Mouse (Mus musculus): Measurements from ENCODE around the gene H2afy2.

DNA sequence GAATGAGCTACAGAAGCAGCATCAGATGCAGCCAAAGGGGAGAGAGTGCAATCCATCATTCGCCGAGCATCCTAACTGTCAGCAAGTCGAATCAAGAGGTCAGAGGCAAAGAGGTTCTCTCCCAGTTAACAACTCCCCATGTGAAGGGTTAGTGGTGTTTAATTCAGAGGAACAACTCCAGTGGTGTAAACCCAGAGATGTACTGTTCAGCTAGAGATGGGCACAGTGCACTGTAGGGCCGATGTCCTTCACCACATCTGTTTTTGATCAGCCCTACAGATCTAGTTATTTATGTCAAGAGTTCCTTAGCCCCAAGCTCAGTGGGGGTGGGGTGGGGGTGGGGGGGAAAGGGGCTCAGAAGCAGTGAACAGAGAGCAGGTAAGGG is 39.8 kb upstream of the H2afy2 start:
- TF ChIP-seq POLR2A (IDR thresholded peaks at IDR 0.05; ENCODE audit: control insufficient read depth, extremely low read depth, insufficient read depth, low read length, poor library complexity): no peak
- TF ChIP-seq CTCF (IDR thresholded peaks at IDR 0.05; ENCODE audit: borderline replicate concordance, control insufficient read depth, extremely low read depth, insufficient read depth, low read length, poor library complexity): no peak

Data from thymus, adult 2 months (tissue).